Comparison of ENCODE assay signal across 9 mouse cellular contexts in genomic region chr2:11494841-11495255, GRCm38 (mm10). TPM values are rescaled to one million over a fixed set of nuclear protein-coding genes. Genes with fewer than 3 reads are reported as not detected.
DNase-seq lines count a peak whose midpoint lies in the region; ATAC-seq and TF ChIP-seq lines count a peak whose summit lies in the region.
"Had no signal": no experiment of that assay in that cellular context is flagged by ENCODE, and none has a peak within 500 bp of the region (broad histone marks: within the 10 kb centered on the region; RNA-seq: fewer than 3 reads in every experiment).

No protein-coding gene starts in this region.

- peaks cover 38% of the 10 kb centered on the region for H3K36me3 ChIP-seq in forebrain, postnatal 0 days (ENCODE audit: insufficient read depth)
- H3K36me3 ChIP-seq in hindbrain, embryonic 14.5 days (replicated peaks; ENCODE audit: control insufficient read depth, insufficient read depth): peaks cover 48% of the 10 kb centered on the region
- peaks cover 45% of the 10 kb centered on the region for H3K36me3 ChIP-seq in neural tube, embryonic 15.5 days

- no peak overlapping the region for H3K27ac ChIP-seq in forebrain, postnatal 0 days (ENCODE audit: low read depth, low read length)
- 0 out of 2 replicates have a peak overlapping the region, but pooled peaks have one; percentile 7 for H3K27ac ChIP-seq in hindbrain, embryonic 14.5 days
- peak overlapping the region; percentile 48; the same call in 1 of the 2 replicates for H3K27ac ChIP-seq in neural tube, embryonic 15.5 days (replicated peaks)
- H3K27ac ChIP-seq: limb, embryonic 15.5 days had no signal

- H3K9ac ChIP-seq in forebrain, postnatal 0 days: no peak overlapping the region
- no peak overlapping the region for H3K9ac ChIP-seq in hindbrain, embryonic 14.5 days
- H3K9ac ChIP-seq in neural tube, embryonic 15.5 days (replicated peaks): no peak overlapping the region
- H3K9ac ChIP-seq: limb, embryonic 15.5 days had no signal

- no peaks in the 10 kb centered on the region for H3K9me3 ChIP-seq in forebrain, postnatal 0 days (ENCODE audit: low read length)
- H3K9me3 ChIP-seq in hindbrain, embryonic 14.5 days (ENCODE audit: control insufficient read depth, low read length): no peaks in the 10 kb centered on the region
- H3K9me3 ChIP-seq in neural tube, embryonic 15.5 days (replicated peaks): no peaks in the 10 kb centered on the region
- H3K9me3 ChIP-seq: limb, embryonic 15.5 days had no signal

- H3K4me2 ChIP-seq in forebrain, postnatal 0 days (ENCODE audit: low read depth): no peak overlapping the region
- no peak overlapping the region for H3K4me2 ChIP-seq in hindbrain, embryonic 14.5 days (replicated peaks)
- H3K4me2 ChIP-seq in neural tube, embryonic 15.5 days: no peak overlapping the region
- H3K4me2 ChIP-seq: limb, embryonic 15.5 days had no signal

- no peak for TF ChIP-seq CTCF in forebrain, postnatal 0 days (IDR thresholded peaks at IDR 0.05; ENCODE audit: low read depth)

- peak; percentile 39 to 78 for DNase-seq in adrenal gland, adult (ENCODE audit: inconsistent age in 2 of 2, low spot score in 1 of 2)
- no peak for DNase-seq in adrenal gland, postnatal 4 days (ENCODE audit: low spot score in 2 of 2)
- DNase-seq in Muller cell, postnatal 12 days (ENCODE audit: inconsistent ontology term): peak; percentile 66
- peak; percentile 63 for DNase-seq in forebrain, postnatal 0 days
- DNase-seq in hindbrain, embryonic 14.5 days (ENCODE audit: low spot score): peak; percentile 57
- no peak for DNase-seq in T-cell, adult 2 months (ENCODE audit: low spot score)
- no peak for DNase-seq in testis, postnatal 10 days (ENCODE audit: low spot score)

- peak; percentile 77 for ATAC-seq in forebrain, postnatal 0 days
- ATAC-seq in hindbrain, embryonic 14.5 days (ENCODE audit: low FRiP score): peak; percentile 84
- ATAC-seq in neural tube, embryonic 15.5 days (ENCODE audit: low FRiP score): peak; percentile 81

- H3K4me1 ChIP-seq in forebrain, postnatal 0 days (ENCODE audit: insufficient read depth): peaks cover 21% of the 10 kb centered on the region
- peaks cover 40% of the 10 kb centered on the region for H3K4me1 ChIP-seq in hindbrain, embryonic 14.5 days (replicated peaks; ENCODE audit: control insufficient read depth, insufficient read depth, low read length)
- H3K4me1 ChIP-seq in neural tube, embryonic 15.5 days: peaks cover 40% of the 10 kb centered on the region

- H3K27me3 ChIP-seq in forebrain, postnatal 0 days (ENCODE audit: insufficient read depth, low read length): no peaks in the 10 kb centered on the region
- H3K27me3 ChIP-seq in hindbrain, embryonic 14.5 days (ENCODE audit: control insufficient read depth, insufficient read depth, low read length): no peaks in the 10 kb centered on the region
- H3K27me3 ChIP-seq in neural tube, embryonic 15.5 days (replicated peaks): no peaks in the 10 kb centered on the region
- H3K27me3 ChIP-seq: limb, embryonic 15.5 days had no signal

- 36% methylated on average over 7 of the region's 7 CpGs for WGBS in forebrain, postnatal 0 days
- 40% methylated on average over 7 of the region's 7 CpGs for WGBS in hindbrain, embryonic 14.5 days
- 45% methylated on average over 6 of the region's 7 CpGs for WGBS in neural tube, embryonic 15.5 days

- H3K4me3 ChIP-seq in forebrain, postnatal 0 days (ENCODE audit: low read depth, low read length): no peak overlapping the region
- no peak overlapping the region for H3K4me3 ChIP-seq in hindbrain, embryonic 14.5 days (replicated peaks; ENCODE audit: low read length)
- H3K4me3 ChIP-seq in neural tube, embryonic 15.5 days (replicated peaks): no peak overlapping the region
- H3K4me3 ChIP-seq: limb, embryonic 15.5 days had no signal

RNA-seq across cellular contexts. Expression of gene Pfkfb3, which starts 59.0 kb away (rescaled TPM):
- 10 to 100 TPM; 37.2 to 38.1 TPM for total RNA-seq in adrenal gland, postnatal 4 days (2021)
- total RNA-seq in forebrain, postnatal 0 days (2014; rRNA removed): 19.2 and 22.5 TPM in 2 replicates
- 21.0 and 28.9 TPM in 2 replicates for polyA plus RNA-seq in forebrain, postnatal 0 days (2015; fragmentation: Nextera tagmentation; extraction: Ambion mirVana)
- polyA plus RNA-seq in hindbrain, embryonic 14.5 days (2014; fragmentation: Nextera tagmentation; extraction: Ambion mirVana): 27.6 and 32.0 TPM in 2 replicates
- 26.5 and 29.8 TPM in 2 replicates for polyA plus RNA-seq in neural tube, embryonic 15.5 days (2015; fragmentation: Nextera tagmentation; extraction: Ambion mirVana)

Comparison
In these comparisons a context has a peak if more than half of its experiments do, and no peak if none do; other contexts are left out.
1. DNase-seq: peak in adrenal gland, adult (2 of 2), Muller cell, postnatal 12 days (single experiment), forebrain, postnatal 0 days (single experiment) and hindbrain, embryonic 14.5 days (single experiment); none in adrenal gland, postnatal 4 days (0 of 2), T-cell, adult 2 months (single experiment) and testis, postnatal 10 days (single experiment).
2. Peak in every context shown above with its lines, with median percentiles within 50 percentile points of each other: ATAC-seq.